Comparison of ENCODE assay signal across 16 mouse cellular contexts in the genomic region with DNA sequence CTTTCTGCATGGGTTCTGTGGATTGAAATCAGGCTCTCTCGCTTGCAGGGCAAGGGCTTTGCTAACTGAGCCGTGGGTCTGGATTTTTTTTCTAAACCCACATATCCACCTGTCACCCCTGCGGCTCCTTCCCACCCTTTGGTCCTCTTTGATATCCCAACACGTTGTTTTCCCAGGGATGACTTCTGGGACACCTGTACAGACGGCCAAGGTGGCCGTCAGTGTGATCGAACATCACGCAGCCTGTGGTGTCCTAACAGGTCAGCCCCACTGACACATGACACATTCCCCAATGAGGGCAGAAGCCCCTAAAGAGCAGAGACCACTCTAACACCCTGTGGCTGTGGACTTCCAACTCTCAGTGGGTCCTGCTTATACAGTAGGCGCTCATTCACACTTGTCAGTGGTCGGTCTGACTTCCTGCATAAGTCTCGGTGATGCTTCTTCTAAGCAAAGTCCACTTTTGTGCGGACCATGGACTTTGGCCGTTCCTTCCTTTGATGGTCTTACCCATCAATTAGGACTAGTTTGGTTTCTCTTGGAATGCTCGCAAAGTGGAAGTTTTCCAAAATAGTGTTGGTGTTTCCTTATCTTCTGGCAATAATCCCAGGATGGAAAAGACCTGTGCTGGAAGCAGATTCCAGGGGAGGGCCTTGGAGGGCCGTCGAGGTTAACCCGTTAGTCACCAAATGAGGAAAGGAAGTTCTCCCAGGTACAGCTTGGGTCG.
"Had no signal": no experiment of that assay in that cellular context is flagged by ENCODE, and none has a peak within 500 bp of the region (broad histone marks: within the 10 kb centered on the region; RNA-seq: fewer than 3 reads in every experiment).

No protein-coding gene starts in this region.

- H3K27ac ChIP-seq: limb, embryonic 15.5 days; liver, embryonic 14.5 days; midbrain, embryonic 10.5 days; neural tube, embryonic 15.5 days; stomach, postnatal 0 days had no signal

- DNase-seq: layer of hippocampus, adult 9-11 months; layer of hippocampus, postnatal 36 days; lung, adult 18-20 months; lung, postnatal 4 days; midbrain, embryonic 14.5 days; thymus, postnatal 14 days had no signal

- H3K27me3 ChIP-seq: limb, embryonic 15.5 days; neural tube, embryonic 15.5 days had no signal

- H3K36me3 ChIP-seq: limb, embryonic 15.5 days; midbrain, embryonic 10.5 days; neural tube, embryonic 15.5 days had no signal

- H3K9me3 ChIP-seq: limb, embryonic 15.5 days; midbrain, embryonic 10.5 days; neural tube, embryonic 15.5 days had no signal

- H3K4me2 ChIP-seq: limb, embryonic 15.5 days; neural tube, embryonic 15.5 days had no signal

- H3K9ac ChIP-seq: limb, embryonic 15.5 days; liver, embryonic 14.5 days; neural tube, embryonic 15.5 days had no signal

- H3K4me3 ChIP-seq: limb, embryonic 15.5 days; midbrain, embryonic 10.5 days; myocyte; neural tube, embryonic 15.5 days had no signal

- ATAC-seq: hindbrain, embryonic 16.5 days; inflammation-experienced regulatory T-cells, adult 6 months; intestine, postnatal 0 days; lung, postnatal 0 days had no signal
